Mouse (Mus musculus): ENCODE results near the gene C77080.

C77080 gene

DNA sequence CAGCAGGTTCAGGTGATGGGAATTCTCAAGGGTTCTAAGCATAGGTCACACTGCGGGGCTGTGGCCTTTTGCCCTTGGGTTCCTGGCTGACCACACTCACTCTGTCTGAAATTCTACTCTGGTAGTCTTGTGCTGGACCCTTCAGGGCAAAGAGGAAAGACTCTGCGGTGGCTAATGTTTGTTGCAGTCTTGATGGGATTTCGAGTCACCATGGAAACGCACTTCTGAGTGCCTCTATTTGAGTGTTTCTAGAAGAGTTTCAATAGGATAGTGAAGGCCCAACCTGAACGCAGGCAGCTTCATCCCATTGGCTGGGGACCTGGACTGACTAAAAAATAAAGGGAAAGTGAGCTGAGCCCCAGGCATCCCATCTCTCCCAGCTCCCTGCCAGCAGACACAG lies 5.6 kb upstream of the C77080 start:
- DNase-seq (ENCODE audit: low spot score) = no peak

DNA sequence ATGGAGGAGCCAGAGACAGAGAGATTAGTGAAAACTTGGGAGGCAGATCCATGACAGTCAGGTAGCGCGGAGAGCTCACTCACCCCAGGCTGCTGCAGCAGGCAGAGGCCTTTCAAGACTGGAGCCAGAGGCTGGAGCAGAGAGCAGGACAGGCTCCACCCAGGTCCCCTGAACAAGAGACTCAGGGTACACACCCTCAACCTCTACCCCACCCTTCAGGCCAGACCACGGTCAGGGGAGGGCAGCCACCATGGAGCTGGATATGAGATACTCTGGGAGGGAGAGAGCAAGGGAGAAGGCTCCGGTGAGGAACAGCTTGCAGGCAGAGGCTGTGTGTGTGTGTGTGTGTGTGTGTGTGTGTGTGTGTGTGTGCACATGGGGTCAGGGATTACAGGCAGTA lies 5.0 kb upstream of the C77080 start:
- DNase-seq (ENCODE audit: low spot score) = no peak

DNA sequence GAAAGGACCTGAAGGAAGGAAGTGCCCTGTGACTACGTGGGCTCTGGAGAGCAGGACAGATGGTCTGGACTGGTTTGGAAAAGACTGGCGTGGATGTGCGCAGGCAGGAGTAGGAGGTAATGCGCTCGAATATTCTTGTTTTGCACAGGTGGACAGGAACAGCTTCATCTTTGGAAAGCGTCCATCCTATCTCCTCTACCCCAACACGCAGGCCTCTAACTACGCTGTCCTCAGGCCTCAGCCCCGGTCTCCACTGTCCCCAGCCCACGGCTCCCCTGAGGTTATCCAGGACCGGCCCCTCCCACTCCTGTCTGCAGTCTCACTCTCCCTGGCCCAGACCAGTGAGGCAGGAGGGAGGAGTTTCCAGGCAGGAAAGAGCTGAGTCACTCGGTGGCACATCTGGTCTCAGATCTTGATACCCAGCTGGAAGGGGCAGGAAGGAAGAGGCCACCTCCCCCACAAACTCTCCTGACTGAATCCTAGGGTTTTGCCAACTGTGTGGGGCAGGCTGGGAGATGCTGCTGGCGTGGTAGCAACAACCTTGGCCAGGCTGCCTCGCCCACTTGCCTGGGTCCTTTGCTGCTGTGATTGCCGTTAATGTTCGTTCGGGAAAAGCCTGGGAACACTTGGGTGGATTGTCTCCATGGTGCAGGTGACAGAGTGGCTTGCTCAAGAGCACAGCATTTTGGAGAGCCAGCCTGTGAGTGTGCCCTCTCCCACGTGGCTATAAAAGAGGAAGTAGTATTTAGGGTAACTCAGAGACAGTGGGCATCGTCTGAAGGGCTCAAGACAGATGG lies 2.2 kb upstream of the C77080 start:
- DNase-seq (ENCODE audit: low spot score) = peak; percentile 73

DNA sequence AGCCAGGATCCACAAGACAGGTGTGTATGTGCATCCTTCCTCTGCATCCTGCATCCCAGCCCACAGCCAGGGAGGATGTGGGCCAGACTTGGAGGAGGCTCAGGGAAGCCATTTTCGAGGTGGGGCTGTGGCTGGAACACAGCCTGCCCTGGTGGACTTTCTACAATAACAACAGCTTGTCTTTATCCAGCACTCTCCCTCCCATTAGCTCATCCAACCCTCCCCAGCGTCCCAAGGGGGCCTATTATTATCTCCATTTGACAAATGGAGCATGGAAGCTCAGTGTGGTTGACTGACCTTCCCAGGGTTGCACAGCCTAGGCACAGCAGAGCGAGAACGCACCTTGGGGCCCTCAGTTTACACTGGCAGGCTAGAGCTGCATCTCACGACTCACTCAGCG lies 526 bp downstream of the C77080 start:
- no peak for DNase-seq (ENCODE audit: low spot score)

DNA sequence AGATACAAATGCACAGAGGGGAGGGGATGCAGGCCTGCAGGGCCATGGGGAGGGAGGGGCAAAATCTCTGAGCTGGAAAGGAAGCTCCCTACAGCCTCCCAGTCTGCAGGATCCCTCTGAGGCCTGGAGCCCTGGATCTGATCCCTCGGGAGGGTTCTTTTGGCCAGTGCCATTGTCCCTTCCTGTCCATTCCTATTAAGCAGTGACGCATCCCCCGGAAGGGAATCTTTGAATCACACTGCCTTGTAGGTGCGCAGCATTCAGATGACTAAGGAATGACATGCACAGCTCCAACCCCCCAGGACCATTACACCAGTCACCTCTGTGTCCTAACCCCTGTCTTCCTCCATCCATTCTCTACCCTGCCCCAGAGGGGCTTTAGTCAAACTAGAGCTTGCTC lies 2.1 kb downstream of the C77080 start:
- DNase-seq (ENCODE audit: low spot score) = no peak

DNA sequence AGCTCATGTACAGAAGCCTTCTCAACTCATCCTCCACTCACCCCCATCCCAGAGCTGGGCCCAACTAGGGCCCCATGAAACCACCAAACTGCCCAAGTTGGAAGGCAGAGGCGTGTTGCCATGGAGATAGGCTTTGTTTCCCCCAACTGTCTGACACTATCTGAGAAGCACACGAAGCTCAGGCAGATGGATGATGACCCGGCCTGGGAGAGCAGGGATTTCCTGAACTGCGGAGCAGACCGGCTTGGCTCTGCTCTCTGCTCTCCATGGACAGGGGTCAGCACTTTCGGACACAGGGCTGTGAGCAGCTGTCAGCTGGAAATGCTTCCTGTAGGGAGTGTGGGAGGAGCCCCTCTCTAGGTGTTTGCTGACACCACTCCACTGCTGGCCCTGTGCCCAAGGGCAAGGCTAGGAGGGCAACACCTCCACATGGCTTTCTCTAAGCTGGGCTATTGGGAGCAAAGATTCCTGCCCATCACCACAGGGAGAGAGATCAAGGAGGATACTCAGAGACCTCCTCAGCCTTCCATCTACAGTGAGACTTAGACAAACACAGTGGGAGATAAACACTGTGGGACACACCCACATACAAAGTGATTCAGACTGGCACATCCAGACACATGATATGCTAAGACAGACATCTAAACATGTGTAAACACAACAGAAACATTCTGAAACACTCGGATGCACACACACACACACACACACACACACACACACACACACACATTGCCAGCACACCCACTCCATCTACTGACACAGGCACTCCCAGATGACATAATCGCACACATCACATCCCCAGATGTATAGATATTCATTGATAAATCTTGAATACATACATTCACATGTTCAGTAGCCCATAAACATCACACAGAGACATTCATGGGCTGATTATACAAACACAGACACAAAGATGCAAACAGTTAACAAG lies 4.5 kb downstream of the C77080 start:
- DNase-seq (ENCODE audit: low spot score) = peak; percentile 71

DNA sequence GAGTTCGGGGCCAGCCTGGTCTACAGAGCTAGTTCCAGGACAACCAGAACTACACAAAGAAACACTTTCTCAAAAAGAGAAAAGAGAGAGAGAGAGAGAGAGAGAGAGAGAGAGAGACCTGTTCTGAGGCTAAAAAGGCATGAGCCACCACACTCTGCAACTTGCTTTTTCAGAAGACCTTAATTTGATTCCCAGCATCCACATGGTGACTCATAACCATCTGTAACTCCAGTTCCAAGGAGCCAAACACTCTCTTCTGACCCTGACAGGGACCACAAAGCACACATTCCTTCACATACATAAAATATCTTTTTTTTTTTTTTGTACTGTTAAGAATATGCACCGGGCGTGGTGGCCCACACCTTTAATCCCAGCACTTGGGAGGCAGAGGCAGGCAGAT lies 6.6 kb downstream of the C77080 start:
- DNase-seq (ENCODE audit: low spot score) = no peak

DNA sequence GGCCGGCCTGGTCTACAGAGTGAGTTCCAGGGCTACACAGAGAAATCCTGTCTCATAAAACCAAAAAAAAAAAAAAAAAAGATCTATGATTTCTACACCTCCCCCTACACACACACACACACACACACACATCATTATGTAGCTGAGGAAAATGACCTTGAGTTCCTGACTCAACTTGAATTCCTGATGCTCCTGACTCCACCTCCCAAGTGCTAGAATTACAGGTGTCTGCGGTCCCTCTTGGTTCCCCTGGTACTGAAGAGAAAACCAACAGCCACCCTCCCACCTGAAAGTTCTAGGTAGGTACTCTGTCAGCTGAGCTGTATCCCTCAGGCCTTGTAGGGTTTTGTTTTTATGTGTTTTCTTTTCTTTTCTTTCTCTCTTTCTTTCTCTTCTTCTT lies 8.7 kb downstream of the C77080 start:
- no peak for DNase-seq (ENCODE audit: low spot score)

DNA sequence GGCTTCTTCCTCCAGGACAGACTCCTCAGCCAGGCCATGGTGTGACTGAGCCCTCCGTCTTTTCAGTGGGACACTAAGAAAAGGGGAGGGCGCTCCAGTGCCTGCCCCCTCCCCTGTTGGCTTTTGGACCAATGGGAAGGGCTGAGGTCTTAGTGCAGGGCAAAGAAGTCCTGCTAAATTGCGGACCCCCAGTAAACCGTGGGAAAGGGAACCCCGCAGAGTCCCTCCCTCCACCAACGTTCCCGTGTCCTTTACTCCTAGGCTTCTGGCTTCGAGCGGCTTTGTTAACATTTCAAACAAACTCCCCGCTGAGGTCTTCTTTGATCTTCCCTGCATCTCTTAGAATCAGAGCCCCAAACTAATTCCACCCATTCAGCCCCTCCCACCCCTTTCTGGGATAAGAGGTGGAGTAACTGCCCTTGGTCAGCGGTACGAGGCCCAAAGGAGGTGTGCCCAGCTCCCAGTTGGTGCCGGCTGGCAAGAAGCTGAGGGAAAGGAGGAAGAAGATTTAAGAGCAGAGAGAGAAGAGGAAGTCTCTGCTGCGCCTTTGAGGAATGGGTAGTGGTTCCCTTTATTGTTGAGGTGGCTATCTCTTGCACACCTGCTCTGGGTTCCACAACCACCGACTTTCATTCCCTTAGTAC lies 9.6 kb downstream of the C77080 start:
- DNase-seq (ENCODE audit: low spot score) = no peak

DNA sequence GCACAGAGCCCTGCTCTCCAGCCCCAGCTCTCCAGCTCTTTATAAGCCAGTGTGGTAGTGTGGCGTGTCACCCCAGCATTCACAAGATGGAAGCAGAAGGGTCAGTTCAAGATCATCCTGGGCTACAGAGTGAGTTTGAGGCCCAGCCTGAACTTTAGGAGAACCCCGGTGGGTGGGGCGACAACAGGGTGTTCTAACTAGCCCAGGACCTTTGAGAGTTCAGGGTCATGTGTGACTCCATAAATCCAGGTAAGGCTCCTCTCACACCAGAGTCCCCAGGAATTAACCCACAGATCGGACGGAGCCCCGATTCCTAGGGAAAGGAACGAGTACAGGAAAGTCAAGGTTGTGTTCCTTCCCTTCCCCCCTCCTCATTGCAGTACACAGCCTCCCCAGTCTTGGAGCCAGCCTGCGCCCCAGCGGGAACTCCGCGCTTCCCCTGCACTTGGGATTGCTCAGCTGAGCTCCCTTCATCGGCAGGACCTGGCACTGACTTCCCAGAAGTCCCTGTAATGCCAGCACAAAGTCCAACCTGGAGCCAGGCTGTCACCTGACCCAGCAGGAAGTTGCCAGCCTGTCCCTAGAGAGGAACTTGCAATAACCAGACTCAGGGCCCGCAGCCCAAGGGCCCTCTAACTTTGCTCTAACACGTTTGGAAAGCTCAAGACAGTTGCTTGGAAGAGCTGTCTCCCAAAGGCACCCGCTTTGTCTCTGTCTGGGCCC lies 10.3 kb downstream of the C77080 start:
- no peak for DNase-seq (ENCODE audit: low spot score)

DNA sequence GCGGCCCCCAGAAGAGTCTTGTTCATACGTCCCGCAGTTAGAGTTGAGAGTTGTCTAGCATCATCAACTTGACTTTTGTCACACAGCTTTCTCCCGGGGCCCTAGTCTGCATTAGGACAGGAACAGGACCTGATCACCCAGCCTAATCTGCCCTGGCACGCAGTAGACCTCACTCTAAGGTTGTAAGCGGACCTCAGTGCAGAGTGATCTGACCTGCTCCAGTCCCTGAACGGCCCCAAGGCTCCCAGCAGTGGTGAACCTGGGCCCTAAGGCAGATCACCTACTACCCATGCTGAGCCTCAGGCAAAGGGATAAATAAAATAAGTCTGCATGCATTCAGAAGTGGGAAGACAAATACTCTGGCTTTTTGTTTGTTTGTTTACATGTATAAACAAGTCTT lies 11.9 kb downstream of the C77080 start:
- DNase-seq (ENCODE audit: low spot score) = no peak

DNA sequence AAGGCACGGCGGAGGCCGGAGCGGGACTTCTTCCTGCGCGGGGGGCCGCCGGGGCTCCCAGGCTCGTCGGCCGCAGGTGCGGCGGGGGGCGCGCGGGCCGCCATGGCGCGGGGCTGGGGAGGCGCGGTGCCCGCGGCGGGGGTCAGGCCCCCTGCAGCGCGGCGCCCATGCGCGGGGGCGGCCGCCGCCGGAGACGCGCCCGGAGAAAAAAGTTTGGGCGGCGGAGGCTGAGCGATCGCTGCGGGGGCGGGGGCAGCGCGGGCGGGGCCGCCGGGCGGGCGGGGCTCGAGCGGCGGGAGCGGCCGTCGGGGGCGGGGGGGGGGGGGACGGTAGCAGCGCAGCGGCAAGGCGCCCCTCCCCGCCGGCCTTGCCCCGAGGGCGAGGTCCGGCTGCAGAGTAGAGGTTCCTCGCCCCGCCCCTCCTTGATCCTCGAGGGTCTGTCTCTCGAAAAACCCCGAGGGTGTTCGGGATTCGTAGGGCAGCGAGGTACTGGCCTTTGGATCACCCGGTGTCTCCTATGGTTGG lies 12.9 kb downstream of the C77080 start:
- no peak for DNase-seq (ENCODE audit: low spot score)

DNA sequence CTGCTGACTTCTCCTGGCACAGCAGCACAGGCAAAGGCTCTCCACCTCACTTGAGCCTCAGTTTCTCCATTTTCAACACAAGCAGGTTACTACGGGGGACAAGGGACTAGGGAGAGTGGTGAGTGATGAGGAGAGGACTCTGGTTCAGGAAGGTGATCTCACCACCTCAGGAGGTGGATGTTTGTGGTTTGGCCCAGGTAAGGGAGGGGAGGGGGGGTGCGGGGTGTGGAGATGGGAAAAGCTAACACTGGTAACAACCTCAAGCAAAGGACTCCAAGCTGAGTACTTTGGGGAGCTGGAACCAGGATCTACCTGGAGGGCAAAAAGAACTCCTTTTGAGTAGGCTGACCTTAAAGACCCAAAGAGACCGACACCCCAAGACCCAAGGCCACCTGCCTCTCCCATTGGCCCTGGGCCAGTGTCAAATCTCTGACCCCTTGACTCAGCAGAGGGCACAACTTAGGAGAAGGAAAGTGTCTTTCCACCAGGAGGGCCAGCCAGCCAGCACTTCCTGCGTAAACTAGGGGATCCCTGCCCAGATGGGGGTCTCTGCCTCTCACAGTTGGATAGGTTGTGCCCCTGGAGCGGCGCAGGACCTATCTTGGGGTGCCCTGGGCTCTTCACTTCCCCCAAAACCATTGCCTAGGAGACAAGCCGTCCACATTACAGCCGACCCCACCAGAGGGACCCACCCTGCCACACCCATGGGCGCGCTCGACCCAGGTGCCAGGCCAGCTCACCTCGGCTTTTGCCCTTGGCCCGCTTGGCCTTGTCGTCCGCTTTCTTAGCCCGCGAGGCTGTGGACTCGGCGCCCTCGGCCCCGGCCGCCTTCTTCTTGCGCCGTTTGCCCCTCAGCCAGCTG lies 13.6 kb downstream of the C77080 start:
- DNase-seq (ENCODE audit: low spot score) = no peak

DNA sequence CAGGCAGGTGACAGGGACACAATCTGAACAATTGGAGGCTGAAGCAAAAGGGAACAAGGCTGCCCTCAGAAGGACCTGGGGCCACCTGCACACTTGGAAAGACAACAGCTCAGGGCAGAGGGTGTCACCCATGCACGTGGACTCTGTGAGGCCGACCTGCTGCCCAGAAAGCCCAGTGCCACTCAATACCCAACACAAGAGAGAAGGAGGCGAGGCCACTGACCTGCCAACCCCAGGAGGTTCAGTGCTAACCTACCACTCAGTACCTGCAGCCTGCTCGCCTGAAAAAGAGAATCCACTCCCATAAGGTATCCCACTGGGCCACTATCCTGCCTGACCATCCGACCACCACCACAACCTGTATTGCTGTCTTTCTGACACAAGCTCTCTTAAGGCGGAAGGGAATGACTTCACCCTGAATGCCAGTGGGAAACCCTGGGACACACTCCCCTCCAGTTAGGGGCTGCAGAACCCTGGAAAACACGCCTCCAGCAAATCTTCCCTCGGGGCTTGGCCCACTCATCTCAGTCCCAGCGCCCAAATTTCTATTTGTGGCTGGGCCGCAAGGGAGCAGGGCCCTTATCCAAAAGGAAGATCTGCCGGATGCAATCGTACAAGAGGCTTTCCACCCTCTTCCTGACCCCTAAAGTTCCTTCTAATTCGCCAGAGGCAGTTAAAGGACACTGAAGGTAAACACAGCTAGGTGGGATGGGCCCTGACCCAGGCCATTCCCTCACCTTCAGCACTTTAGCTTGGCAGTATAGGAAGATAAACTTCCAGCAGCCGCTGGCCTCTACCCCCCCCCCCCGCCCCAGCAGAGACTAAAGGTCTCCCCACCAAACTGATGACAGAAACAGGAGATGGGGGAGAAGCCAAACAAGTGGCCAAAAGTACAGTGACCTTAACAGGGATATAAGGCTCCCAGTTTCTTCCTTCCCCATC lies 14.6 kb downstream of the C77080 start:
- DNase-seq (ENCODE audit: low spot score) = no peak

DNA sequence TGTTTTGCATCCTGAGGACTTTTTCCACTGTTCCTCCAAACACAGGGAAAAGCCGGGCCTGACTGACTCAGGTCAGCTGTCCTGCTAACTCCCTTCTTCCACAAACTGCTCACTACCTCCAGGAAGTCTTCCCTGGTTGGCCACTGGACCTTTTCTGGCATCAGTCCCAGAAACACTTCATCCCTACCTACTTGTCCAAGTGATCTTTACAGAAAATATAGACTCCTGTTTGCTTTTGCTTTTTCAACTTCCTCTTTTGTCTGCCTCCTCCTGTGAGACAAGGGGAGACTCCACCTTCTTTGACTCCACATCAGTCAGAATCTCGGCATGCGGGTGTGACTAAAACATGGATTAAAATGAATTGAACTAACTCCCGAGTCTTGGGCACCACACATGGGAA lies 16.4 kb downstream of the C77080 start:
- no peak for DNase-seq (ENCODE audit: low spot score)

DNA sequence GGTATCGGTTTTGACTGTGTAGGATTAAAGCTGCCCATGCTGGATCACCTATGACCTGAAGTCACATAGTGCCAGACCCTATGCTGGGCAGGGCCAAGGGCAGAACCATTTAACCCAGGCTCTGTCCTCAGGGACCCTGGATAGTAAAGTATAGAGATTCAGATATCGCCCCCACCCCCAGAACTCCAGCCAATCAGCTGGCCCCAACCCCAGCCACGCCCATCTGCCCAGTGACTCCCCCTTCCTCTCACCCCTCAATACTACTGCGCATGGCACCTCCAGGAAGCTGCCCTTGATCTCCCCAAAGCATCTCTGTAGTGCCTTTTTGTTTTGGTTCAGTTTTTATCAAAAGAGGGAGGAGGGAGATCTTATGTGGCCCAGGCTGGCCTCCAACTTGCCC lies 18.4 kb downstream of the C77080 start:
- no peak for DNase-seq (ENCODE audit: low spot score)

DNA sequence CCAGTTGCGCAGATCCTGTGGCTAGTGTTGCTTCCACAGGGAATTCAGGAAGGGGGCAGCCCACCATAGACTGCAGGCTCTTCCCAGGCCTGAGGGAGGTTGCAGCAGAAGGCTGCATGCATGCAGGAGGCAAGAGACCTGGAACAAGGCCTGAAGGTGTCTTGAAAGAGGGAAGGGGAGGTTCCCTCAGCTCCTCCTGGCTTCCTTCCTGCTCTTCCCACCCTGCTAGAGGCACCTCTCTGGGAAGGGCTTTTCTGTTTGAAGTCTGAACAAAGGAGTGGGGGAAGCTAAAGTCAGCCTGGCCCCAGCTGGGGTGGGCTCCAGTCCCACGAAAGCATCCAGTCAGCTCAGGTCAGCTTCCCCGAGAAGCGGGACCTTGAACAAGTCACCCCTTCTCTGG lies 18.9 kb downstream of the C77080 start:
- no peak for DNase-seq (ENCODE audit: low spot score)

DNA sequence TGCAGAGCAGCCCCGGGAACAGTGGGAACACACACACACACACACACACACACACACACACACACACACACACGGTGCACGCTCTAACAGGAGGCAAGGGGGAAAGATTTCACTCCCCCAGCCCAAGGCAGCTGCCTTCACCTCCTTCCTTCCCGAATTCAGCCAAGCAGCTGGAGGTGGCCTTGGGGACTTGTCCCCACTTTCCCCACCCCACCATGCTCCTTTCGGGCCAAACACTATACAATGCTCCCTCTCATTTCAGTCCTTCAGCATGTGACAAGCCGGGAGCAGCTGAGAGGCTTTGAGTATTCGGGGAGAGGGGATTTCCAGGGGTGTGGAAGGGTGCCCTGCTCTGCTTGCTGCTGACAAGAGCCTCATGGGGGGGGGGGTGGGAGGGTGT lies 19.3 kb downstream of the C77080 start:
- no peak for DNase-seq (ENCODE audit: low spot score)

DNA sequence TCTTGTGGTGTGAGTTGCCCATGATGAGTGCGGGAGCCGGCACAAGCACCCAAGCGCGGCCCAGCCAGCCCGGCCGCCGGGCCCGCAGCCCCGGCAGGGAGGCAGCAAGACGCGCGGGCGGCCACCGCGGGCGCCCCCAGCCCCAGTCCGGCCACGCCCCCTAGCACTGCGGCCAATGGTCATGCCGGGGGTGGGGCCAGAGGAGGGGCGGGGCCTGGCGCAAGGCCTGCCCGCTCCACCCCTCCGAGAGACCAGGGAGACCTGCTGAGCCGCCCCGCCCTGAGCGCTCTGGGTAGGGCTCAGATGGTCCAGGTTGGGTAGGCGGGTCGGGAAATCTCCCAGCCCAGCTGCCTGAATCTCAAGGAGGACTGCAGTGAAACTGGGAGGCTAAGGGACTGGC lies 22.1 kb downstream of the C77080 start:
- peak; percentile 64 for DNase-seq (ENCODE audit: low spot score)

DNA sequence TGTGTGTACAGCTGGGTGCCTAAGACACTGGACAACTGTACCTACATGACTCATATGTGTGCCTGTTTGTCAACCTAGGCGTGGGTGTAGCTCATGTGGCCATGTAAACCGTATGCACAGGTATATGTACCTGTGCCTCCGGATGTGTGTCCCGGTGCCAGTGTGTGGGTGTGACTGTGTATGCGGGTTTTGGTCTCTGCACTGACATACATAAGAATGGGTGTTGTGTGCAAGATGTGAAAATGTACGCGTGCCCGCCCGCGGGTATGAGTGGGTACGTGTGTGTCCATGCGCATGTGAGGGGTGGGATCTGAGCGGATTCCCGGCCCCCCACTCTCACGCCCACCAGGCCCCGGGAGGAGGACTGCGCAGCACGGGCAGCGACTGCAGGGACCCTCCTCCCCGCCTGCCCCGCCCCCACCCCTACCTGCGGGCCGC lies 22.6 kb downstream of the C77080 start:
- no peak for DNase-seq (ENCODE audit: low spot score)
